Mouse (Mus musculus): ENCODE data around the gene Kcnma1. TPM values are rescaled to one million over a fixed set of nuclear protein-coding genes. Genes with fewer than 3 reads are reported as not detected.

Gene Kcnma1
- polyA plus RNA-seq, 1 experiment from 2014 or later: 0.62 TPM

GRCm38 (mm10) chr14:23429043-23429442 is 585.2 kb downstream of the Kcnma1 start:
- no peaks in the 10 kb centered on the region for H3K9me3 ChIP-seq (ENCODE audit: low read length)
- no peak overlapping the region for H3K9ac ChIP-seq (replicated peaks; ENCODE audit: low read depth)
- no peak overlapping the region for H3K27ac ChIP-seq (ENCODE audit: low read length)
- H3K4me2 ChIP-seq (replicated peaks; ENCODE audit: low read depth, low read length): no peak overlapping the region
- peak; percentile 59 for ATAC-seq
- no peak overlapping the region for H3K4me3 ChIP-seq (ENCODE audit: low read depth, low read length)
- TF ChIP-seq EP300 (IDR thresholded peaks at IDR 0.05): no peak
- TF ChIP-seq CTCF (IDR thresholded peaks at IDR 0.05): peak; percentile 85
- DNase-seq (ENCODE audit: low spot score): peak; percentile 80
- no peaks in the 10 kb centered on the region for H3K4me1 ChIP-seq (ENCODE audit: insufficient read depth, low read depth, low read length)
- no peaks in the 10 kb centered on the region for H3K36me3 ChIP-seq (ENCODE audit: insufficient read depth, low read length)
- H3K27me3 ChIP-seq (replicated peaks; ENCODE audit: insufficient read depth, low read length): no peaks in the 10 kb centered on the region
- 22% methylated on average over 4 of the region's 4 CpGs for WGBS

DNA sequence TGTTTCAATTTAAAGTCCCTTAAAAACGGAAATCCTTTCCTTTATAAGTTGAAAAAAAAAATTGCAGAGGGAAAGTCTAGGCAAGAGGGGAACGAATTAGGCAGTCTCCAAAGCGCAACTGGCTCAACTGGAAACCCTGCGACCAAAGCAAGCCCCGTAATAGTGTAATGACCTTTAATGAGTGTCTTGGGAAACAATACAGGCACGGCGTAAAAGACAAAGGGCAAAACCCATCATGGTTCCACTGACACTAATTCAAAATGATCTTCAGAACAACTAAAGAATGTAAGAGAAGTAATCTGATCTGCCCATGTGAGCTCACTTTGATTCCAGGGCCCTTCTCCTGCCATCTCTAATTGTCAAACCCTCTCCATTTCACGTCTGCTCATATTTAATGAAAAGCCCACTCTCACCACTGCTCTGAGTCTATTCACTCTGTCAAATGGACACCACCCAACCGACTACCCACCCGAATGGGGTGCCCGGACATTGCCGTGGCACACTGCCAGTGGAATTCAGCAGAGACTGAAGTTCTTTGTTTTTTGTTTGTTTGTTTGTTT is 591.7 kb downstream of the Kcnma1 start:
- H3K27ac ChIP-seq (ENCODE audit: low read length): no peak overlapping the region
- WGBS: 80% methylated on average over 12 of the region's 12 CpGs
- H3K4me3 ChIP-seq (ENCODE audit: low read depth, low read length): no peak overlapping the region
- no peak overlapping the region for H3K9ac ChIP-seq (replicated peaks; ENCODE audit: low read depth)
- H3K36me3 ChIP-seq (ENCODE audit: insufficient read depth, low read length): no peaks in the 10 kb centered on the region
- no peak overlapping the region for H3K4me2 ChIP-seq (replicated peaks; ENCODE audit: low read depth, low read length)
- no peaks in the 10 kb centered on the region for H3K4me1 ChIP-seq (ENCODE audit: insufficient read depth, low read depth, low read length)
- no peaks in the 10 kb centered on the region for H3K27me3 ChIP-seq (replicated peaks; ENCODE audit: insufficient read depth, low read length)
- TF ChIP-seq CTCF (IDR thresholded peaks at IDR 0.05) (no peak), EP300 (IDR thresholded peaks at IDR 0.05) (no peak)
- ATAC-seq (no peak), DNase-seq (ENCODE audit: low spot score) (no peak)
- H3K9me3 ChIP-seq (ENCODE audit: low read length): no peaks in the 10 kb centered on the region

DNA sequence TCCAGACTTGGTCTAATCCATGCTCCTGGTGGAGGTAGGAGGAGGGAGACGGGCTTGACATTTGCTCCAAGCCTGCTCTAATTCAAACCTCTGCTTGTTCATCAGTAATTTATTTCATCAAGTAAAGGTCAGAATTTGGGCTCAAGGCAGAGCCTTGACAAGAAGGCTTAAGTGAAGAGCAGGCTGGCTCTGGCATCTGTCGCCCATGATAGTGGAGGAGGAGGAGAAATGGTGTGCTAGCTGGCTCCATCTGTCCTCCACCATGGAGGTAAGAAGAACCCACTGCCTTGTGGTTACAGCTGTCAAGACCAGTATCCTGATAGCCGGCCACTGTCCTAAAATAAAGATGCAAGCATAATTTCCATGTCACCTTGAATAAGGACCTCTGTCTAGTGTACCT is 595.3 kb downstream of the Kcnma1 start:
- Histone ChIP-seq H3K9me3 (ENCODE audit: low read length) (no peaks in the 10 kb centered on the region), H3K9ac (replicated peaks; ENCODE audit: low read depth) (no peak overlapping the region), H3K27ac (ENCODE audit: low read length) (no peak overlapping the region), H3K4me3 (ENCODE audit: low read depth, low read length) (no peak overlapping the region), H3K4me2 (replicated peaks; ENCODE audit: low read depth, low read length) (no peak overlapping the region), H3K27me3 (replicated peaks; ENCODE audit: insufficient read depth, low read length) (no peaks in the 10 kb centered on the region), H3K36me3 (ENCODE audit: insufficient read depth, low read length) (no peaks in the 10 kb centered on the region), H3K4me1 (ENCODE audit: insufficient read depth, low read depth, low read length) (no peaks in the 10 kb centered on the region)
- ATAC-seq: no peak
- DNase-seq (ENCODE audit: low spot score): no peak
- WGBS: 82% methylated on average over 3 of the region's 3 CpGs
- TF ChIP-seq EP300 (IDR thresholded peaks at IDR 0.05) (no peak), CTCF (IDR thresholded peaks at IDR 0.05) (no peak)

DNA sequence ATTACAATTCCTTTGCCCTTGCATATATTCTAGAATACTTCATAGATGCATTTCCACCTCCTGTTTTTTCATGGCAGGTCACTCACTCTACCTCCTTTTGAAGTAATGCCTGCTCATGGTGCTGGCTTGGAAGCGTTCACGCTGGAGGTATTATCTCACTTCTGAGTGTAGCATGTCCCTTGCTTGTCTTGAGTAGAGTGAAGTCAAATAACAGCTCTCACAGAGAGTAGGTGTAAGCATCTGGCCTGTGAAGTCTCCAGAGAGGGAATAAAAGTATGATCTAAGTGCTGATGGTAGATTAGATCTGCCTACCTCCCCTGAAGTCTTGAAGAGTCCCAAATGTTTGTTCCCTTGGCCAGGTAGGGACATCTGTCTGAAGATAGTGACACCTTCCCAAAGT is 607.2 kb downstream of the Kcnma1 start:
- Histone ChIP-seq H3K4me1 (ENCODE audit: insufficient read depth, low read depth, low read length) (no peaks in the 10 kb centered on the region), H3K27me3 (replicated peaks; ENCODE audit: insufficient read depth, low read length) (no peaks in the 10 kb centered on the region), H3K27ac (ENCODE audit: low read length) (no peak overlapping the region), H3K9me3 (ENCODE audit: low read length) (no peaks in the 10 kb centered on the region), H3K4me2 (replicated peaks; ENCODE audit: low read depth, low read length) (no peak overlapping the region), H3K36me3 (ENCODE audit: insufficient read depth, low read length) (no peaks in the 10 kb centered on the region), H3K4me3 (ENCODE audit: low read depth, low read length) (no peak overlapping the region), H3K9ac (replicated peaks; ENCODE audit: low read depth) (no peak overlapping the region)
- no peak for DNase-seq (ENCODE audit: low spot score)
- ATAC-seq: no peak
- TF ChIP-seq EP300 (IDR thresholded peaks at IDR 0.05): no peak
- no peak for TF ChIP-seq CTCF (IDR thresholded peaks at IDR 0.05)
- 75% methylated on average over 2 of the region's 2 CpGs for WGBS

DNA sequence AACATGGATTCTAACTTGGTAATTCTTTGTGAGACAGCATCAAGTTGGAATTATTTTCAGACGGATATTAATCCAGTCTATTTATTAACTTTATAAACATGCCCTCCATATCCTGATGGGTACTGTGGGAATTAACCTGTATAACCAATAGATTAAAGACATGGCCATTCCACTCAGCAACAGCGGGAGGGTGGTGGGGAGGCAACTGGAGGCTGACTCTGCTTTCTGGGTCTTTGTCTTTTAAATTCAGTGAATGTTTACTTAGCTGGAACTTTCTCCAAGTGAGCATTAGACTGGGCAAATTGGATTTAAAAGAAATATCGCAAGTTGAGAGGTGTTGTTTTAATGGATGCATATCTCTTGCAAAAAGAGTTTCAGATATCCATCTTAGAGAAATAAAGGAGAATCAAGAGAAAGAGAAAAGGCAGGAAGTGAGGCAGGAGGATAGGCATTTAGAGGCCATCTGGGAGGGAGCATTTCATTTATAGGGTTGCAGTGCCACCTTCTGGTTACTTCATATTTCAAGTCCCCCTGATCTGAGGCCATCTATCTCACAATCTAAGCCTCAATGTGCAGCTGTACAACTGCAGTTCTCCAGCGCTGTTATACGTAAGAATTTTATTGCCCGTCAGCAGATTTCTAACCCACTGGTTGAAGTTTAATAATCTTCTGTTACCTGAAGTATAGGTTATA is 613.4 kb downstream of the Kcnma1 start:
- Histone ChIP-seq H3K9ac (replicated peaks; ENCODE audit: low read depth) (no peak overlapping the region), H3K4me1 (ENCODE audit: insufficient read depth, low read depth, low read length) (no peaks in the 10 kb centered on the region), H3K27me3 (replicated peaks; ENCODE audit: insufficient read depth, low read length) (no peaks in the 10 kb centered on the region), H3K36me3 (ENCODE audit: insufficient read depth, low read length) (no peaks in the 10 kb centered on the region), H3K4me2 (replicated peaks; ENCODE audit: low read depth, low read length) (no peak overlapping the region), H3K27ac (ENCODE audit: low read length) (no peak overlapping the region), H3K9me3 (ENCODE audit: low read length) (no peaks in the 10 kb centered on the region), H3K4me3 (ENCODE audit: low read depth, low read length) (no peak overlapping the region)
- DNase-seq (ENCODE audit: low spot score): peak; percentile 86
- TF ChIP-seq CTCF (IDR thresholded peaks at IDR 0.05) (peak; percentile 75), EP300 (IDR thresholded peaks at IDR 0.05) (no peak)
- peak; percentile 77; the same call in 1 of the 2 replicates for ATAC-seq
- WGBS: 15% methylated on average over 6 of the region's 6 CpGs

DNA sequence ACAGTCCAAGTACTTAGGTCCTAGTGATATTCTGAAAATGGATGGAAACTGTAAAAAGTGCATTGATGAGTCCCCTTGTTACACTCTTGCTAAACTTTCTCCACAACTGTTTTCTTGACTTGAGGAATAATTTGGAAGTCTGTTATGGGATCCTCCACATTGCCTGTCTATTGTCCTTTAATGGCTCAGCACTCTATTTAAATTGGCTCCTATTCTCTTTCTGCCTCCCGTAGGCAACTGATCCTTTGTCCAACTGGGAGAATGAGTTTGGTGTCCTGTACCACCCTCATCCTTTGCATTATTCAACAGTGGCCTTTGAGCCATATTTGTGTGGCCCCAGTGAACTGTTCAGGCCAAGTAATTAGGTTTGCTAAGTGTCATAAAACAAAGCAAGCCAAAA is 616.6 kb downstream of the Kcnma1 start:
- no peak for DNase-seq (ENCODE audit: low spot score)
- no peak for TF ChIP-seq EP300 (IDR thresholded peaks at IDR 0.05)
- no peak for TF ChIP-seq CTCF (IDR thresholded peaks at IDR 0.05)
- no peak overlapping the region for H3K9ac ChIP-seq (replicated peaks; ENCODE audit: low read depth)
- H3K4me3 ChIP-seq (ENCODE audit: low read depth, low read length): no peak overlapping the region
- H3K4me1 ChIP-seq (ENCODE audit: insufficient read depth, low read depth, low read length): no peaks in the 10 kb centered on the region
- no peaks in the 10 kb centered on the region for H3K9me3 ChIP-seq (ENCODE audit: low read length)
- WGBS: 84% methylated on average over 1 of the region's 1 CpGs
- no peak overlapping the region for H3K4me2 ChIP-seq (replicated peaks; ENCODE audit: low read depth, low read length)
- H3K27me3 ChIP-seq (replicated peaks; ENCODE audit: insufficient read depth, low read length): no peaks in the 10 kb centered on the region
- no peaks in the 10 kb centered on the region for H3K36me3 ChIP-seq (ENCODE audit: insufficient read depth, low read length)
- H3K27ac ChIP-seq (ENCODE audit: low read length): no peak overlapping the region
- ATAC-seq: no peak

Data from lung, postnatal 0 days (tissue).